Mouse (Mus musculus): ENCODE data around the gene Rnf11.
"Not testable (repeated sequence)": the region's sequence is repeated elsewhere in the genome, so short reads cannot be mapped to it uniquely, and the experiment has no call there.

Gene Rnf11

GRCm38 (mm10) chr4:109411377-109411967, 73.1 kb downstream of the Rnf11 start:
- no peak for DNase-seq (ENCODE audit: low read depth)

GRCm38 (mm10) chr4:109410681-109411376, 73.7 kb downstream of the Rnf11 start:
- DNase-seq (ENCODE audit: low read depth), result peak; percentile 38

DNA sequence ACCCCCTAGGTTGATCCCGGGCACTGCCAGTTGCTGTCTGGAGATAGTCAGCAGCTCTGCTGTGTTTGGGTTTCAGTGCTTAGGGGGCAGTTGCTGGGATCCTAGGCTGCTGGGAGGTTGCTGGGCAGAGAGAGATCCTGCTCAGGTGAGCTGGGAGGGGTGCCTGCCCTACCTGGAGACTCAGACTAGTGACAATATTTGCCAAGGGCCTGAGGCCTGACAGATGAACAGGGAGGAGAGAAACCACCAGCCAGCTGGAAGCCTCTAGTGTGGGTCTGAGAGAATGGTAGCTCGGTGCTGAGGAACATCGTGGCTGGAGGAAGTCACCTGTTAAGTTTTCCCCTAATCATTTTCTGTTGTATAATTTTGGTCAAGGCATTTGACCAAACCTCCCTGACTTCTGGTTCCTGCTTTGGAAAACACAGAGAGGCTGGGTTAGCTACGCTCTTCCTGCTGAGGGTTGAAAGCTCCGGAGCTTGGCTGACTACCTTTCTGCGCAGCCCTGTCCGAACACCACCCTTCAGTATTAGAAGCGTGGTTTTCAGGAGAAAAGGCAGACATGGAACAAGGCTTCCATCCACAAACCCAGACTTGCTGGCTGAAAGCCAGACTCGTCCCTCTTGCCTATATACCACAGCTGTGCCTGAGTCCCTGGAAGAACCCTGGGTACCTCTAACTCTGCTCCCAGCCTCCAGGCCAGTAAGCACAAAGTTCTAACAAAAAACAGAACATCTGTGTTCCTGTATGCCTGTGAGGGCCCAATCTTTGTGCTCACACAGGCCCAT, 76.6 kb downstream of the Rnf11 start:
- DNase-seq (ENCODE audit: low read depth), result no peak

GRCm38 (mm10) chr4:109407176-109407520, 77.4 kb downstream of the Rnf11 start:
- no peak for DNase-seq (ENCODE audit: low read depth)

DNA sequence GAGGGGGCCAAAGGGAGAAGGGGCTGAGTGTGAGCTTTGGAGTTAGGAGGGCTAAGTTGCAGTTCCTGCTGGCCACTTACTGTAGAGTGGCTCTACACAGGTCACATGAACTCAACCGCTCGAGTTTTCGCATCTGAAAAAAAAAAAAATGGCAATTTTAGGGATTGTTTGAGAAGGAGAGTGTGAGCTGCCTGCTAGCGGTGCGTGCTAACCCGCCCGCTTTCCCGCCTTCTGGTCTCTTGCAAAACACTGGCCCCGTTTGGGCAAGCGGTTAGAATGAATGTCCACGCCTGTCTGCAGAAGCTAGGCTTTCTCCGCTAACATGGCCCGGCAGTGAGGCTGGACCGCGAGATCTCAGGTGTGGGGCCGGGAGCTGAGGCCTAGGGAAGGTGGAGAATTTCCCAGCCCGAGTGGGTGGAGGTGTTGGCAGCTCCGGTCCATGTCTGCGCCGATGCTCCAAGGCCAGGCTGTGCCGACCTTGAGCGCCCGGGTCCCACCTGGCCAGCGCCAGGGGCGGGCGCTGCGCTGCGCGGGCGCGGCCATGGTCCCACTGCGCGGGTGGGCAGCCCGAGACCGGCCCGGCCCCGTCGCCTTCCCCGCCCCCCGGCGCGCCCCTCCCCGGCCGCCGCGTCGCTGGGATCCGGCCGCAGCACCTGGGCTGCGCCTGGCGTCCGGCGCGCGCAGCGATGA, 77.9 kb downstream of the Rnf11 start, which contains the start of gene Ttc39a:
Ttc39a (plus strand) TSS at position 138 of the 690 bp plus-strand sequence.
- no peak for DNase-seq (ENCODE audit: low read depth)

DNA sequence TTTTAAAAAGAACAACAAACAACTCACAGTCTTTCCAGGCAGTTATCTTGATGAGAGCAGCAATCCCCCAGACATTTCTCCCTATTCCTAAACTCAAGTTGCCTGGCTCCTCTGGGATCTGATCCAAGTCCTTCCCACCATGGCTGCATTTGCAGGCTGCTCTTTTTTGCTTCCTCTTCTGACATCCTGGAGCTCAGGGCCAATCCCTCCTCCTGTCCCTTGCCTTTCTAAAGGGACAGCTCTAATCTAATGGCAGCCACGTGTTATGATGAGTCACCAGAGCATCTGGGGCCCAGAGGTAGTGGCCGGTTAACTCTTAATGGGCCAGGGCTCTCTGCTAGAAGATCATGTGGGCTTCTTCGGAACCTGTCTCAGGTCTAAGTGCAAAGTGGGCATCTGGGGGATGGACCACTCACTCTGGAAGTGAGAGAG, 78.5 kb downstream of the Rnf11 start:
- peak; percentile 90 for DNase-seq (ENCODE audit: low read depth)

DNA sequence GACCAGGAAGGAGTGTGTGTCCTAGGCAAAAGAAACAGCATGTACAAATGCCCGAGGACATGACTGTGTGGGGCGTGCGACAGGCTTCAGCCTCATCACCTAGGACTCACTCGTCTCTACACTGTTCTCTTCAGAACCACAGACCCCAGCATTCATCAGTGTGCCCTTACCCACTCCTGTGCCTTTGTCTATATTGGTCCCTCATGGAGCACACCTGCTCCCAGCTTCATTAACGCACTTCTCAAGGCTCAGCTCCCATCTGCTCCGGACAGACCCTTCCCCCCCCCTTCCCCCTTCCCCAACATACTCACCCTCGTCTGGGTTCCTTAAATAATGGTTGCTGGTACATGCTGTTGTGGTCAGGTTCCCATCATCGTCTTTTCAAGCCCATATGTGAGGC, 79.1 kb downstream of the Rnf11 start:
- no peak for DNase-seq (ENCODE audit: low read depth)

DNA sequence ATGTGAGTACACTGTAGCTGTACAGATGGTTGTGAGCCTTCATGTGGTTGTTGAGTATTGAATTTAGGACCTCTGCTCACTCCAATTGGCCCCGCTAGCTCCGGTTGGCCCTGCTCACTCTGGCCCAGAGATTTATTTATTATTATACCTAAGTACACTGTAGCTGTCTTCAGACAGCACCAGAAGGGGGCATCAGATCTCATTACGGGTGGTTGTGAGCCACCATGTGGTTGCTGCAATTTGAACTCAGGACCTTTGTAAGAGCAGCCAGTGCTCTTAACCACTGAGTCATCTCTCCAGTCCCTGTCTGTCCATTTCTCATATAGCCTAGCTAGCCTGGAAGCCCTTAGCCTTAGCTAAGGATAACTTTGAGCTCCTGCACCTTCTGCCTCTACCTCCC, 79.6 kb downstream of the Rnf11 start:
- not testable (repeated sequence) for DNase-seq (ENCODE audit: low read depth)

DNA sequence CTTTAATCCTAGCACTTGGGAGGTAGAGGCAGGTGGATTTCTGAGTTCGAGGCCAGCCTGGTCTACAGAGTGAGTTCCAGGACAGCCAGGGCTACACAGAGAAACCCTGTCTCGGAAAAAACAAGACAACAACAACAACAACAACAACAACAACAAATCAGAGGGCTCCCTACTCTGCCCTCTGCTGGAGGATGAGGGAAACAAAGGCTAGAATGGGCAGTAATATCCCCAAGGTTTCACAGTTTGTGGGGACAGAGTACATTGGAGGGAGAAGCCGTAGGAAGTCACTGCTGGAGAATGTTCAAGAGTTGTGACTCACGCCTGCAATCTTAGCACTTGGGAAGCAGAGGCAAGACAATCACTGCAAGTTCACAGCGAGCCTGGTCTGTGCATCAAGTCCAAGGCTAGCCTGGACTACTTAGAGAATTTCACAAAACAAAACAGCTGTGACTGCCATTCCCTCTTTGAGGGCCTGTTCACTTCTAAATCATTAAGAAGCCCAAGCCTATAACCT, 83.3 kb downstream of the Rnf11 start:
- peak; percentile 11 for DNase-seq (ENCODE audit: low read depth)
